Mouse (Mus musculus): ENCODE measurements at regions not wholly inside any gene's neighbourhood (a gene's known extent, or its start where the extent isn't known, plus 50 kb on each side); places are given as distances from the start of the nearest gene placed in this dataset.

GRCm38 (mm10) chr4:47713387-47713786, 238.9 kb downstream of the Sec61b start:
- DNase-seq (ENCODE audit: extremely low spot score in 1 of 2, low spot score in 1 of 2), result no peak

GRCm38 (mm10) chr4:47724331-47725004, 250.0 kb downstream of the Sec61b start:
- no peak for DNase-seq (ENCODE audit: extremely low spot score in 1 of 2, low spot score in 1 of 2)

- DNase-seq (ENCODE audit: extremely low spot score in 1 of 2, low spot score in 1 of 2), result no peak
Observed at GRCm38 (mm10) chr4:47725005-47725340, 250.5 kb downstream of the Sec61b start.

GRCm38 (mm10) chr4:47746498-47747190, 272.2 kb downstream of the Sec61b start:
- no peak for DNase-seq (ENCODE audit: extremely low spot score in 1 of 2, low spot score in 1 of 2)

- DNase-seq (ENCODE audit: extremely low spot score in 1 of 2, low spot score in 1 of 2), result no peak
Observed at GRCm38 (mm10) chr4:47772230-47772920, 272.6 kb upstream of the Nr4a3 start.

GRCm38 (mm10) chr4:47774664-47775063, 270.3 kb upstream of the Nr4a3 start:
- no peak for DNase-seq (ENCODE audit: extremely low spot score in 1 of 2, low spot score in 1 of 2)

GRCm38 (mm10) chr4:47781039-47781438, 263.9 kb upstream of the Nr4a3 start:
- DNase-seq (ENCODE audit: extremely low spot score in 1 of 2, low spot score in 1 of 2), result no peak

- no peak for DNase-seq (ENCODE audit: extremely low spot score in 1 of 2, low spot score in 1 of 2)
Observed at GRCm38 (mm10) chr4:47796977-47797376, 248.0 kb upstream of the Nr4a3 start.

GRCm38 (mm10) chr4:47799165-47799564, 245.8 kb upstream of the Nr4a3 start:
- no peak for DNase-seq (ENCODE audit: extremely low spot score in 1 of 2, low spot score in 1 of 2)

GRCm38 (mm10) chr4:47803111-47803510, 241.8 kb upstream of the Nr4a3 start:
- no peak for DNase-seq (ENCODE audit: extremely low spot score in 1 of 2, low spot score in 1 of 2)

GRCm38 (mm10) chr4:47807877-47808276, 237.1 kb upstream of the Nr4a3 start:
- no peak for DNase-seq (ENCODE audit: extremely low spot score in 1 of 2, low spot score in 1 of 2)

- no peak for DNase-seq (ENCODE audit: extremely low spot score in 1 of 2, low spot score in 1 of 2)
Observed at GRCm38 (mm10) chr4:47814030-47814429, 230.9 kb upstream of the Nr4a3 start.

GRCm38 (mm10) chr4:47818371-47819159, 226.4 kb upstream of the Nr4a3 start:
- DNase-seq (ENCODE audit: extremely low spot score in 1 of 2, low spot score in 1 of 2), result no peak

GRCm38 (mm10) chr4:47820562-47820961, 224.4 kb upstream of the Nr4a3 start:
- DNase-seq (ENCODE audit: extremely low spot score in 1 of 2, low spot score in 1 of 2), result no peak

GRCm38 (mm10) chr4:47823299-47823698, 221.7 kb upstream of the Nr4a3 start:
- DNase-seq (ENCODE audit: extremely low spot score in 1 of 2, low spot score in 1 of 2), result no peak

- DNase-seq (ENCODE audit: extremely low spot score in 1 of 2, low spot score in 1 of 2), result no peak
Observed at GRCm38 (mm10) chr4:47824083-47824482, 220.9 kb upstream of the Nr4a3 start.

GRCm38 (mm10) chr4:47832905-47833304, 212.0 kb upstream of the Nr4a3 start:
- DNase-seq (ENCODE audit: extremely low spot score in 1 of 2, low spot score in 1 of 2), result no peak

- DNase-seq (ENCODE audit: extremely low spot score in 1 of 2, low spot score in 1 of 2), result no peak
Observed at GRCm38 (mm10) chr4:47838411-47838810, 206.5 kb upstream of the Nr4a3 start.

- no peak for DNase-seq (ENCODE audit: extremely low spot score in 1 of 2, low spot score in 1 of 2)
Observed at GRCm38 (mm10) chr4:47842128-47842656, 202.8 kb upstream of the Nr4a3 start.

GRCm38 (mm10) chr4:47845239-47845638, 199.7 kb upstream of the Nr4a3 start:
- no peak for DNase-seq (ENCODE audit: extremely low spot score in 1 of 2, low spot score in 1 of 2)
